Comparison of ENCODE assay signal across 15 mouse cellular contexts in the genomic region with DNA sequence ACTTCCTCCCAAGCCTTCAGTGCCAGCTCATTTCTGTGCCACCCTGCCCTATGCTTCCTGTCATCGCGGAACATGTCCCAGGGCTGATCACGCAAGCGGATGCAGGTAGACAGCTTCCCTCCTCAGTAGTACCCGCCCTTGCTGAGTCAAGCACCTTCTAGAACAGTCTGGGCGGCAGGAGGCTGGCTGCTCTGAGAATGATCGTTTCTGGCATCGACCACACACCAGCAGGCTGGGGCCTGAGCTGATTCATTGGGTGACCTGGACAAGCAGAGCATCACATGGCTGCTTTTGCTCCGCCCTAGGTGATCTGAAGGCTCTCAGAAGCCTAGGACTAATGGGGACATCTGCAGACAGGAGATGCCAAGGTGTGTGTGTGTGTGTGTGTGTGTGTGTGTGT. TPM values are rescaled to one million over a fixed set of nuclear protein-coding genes. Genes with fewer than 3 reads are reported as not detected.
A peak's percentile ranks its signal among the peaks of the same experiment; 100 is the strongest.
DNase-seq lines count a peak whose midpoint lies in the region; ATAC-seq lines count a peak whose summit lies in the region.
"Had no signal": no experiment of that assay in that cellular context is flagged by ENCODE, and none has a peak within 500 bp of the region (broad histone marks: within the 10 kb centered on the region; RNA-seq: fewer than 3 reads in every experiment).

No protein-coding gene starts in this region.

- peaks cover 52% of the 10 kb centered on the region for H3K27me3 ChIP-seq in heart, embryonic 11.5 days (ENCODE audit: control insufficient read depth, insufficient read depth, low read length)

- intact Hi-C loops in heart, postnatal 10 days (cut with DNase I): no loop called here

- no peak overlapping the region for H3K4me2 ChIP-seq in heart, embryonic 11.5 days
- H3K4me2 ChIP-seq: embryonic facial prominence, embryonic 13.5 days; forebrain, embryonic 12.5 days; intestine, embryonic 15.5 days; liver, embryonic 13.5 days had no signal

- no peaks in the 10 kb centered on the region for H3K4me1 ChIP-seq in heart, embryonic 11.5 days (ENCODE audit: control insufficient read depth, insufficient read depth, low read length)

- no peaks in the 10 kb centered on the region for H3K9me3 ChIP-seq in heart, embryonic 11.5 days (replicated peaks; ENCODE audit: control insufficient read depth, low read length)
- H3K9me3 ChIP-seq: embryonic facial prominence, embryonic 13.5 days; forebrain, embryonic 12.5 days; G1E; intestine, embryonic 15.5 days; liver, embryonic 13.5 days; megakaryocyte, embryonic 14.5 days had no signal

- no peak overlapping the region for H3K27ac ChIP-seq in heart, embryonic 11.5 days (ENCODE audit: low read depth, low read length)
- H3K27ac ChIP-seq: embryonic facial prominence, embryonic 13.5 days; forebrain, embryonic 12.5 days; intestine, embryonic 15.5 days; liver, embryonic 13.5 days had no signal

- no peak overlapping the region for H3K4me3 ChIP-seq in heart, embryonic 11.5 days (ENCODE audit: low read depth, low read length)
- H3K4me3 ChIP-seq: embryonic facial prominence, embryonic 13.5 days; forebrain, embryonic 12.5 days; intestine, embryonic 15.5 days; liver, embryonic 13.5 days; megakaryocyte, embryonic 14.5 days had no signal

- DNase-seq in lung, postnatal 36 days: peak; percentile 36
- DNase-seq in lung, postnatal 4 days: no peak
- peak; percentile 94 for DNase-seq in naive thymus-derived CD4-positive, alpha-beta T cell, adult 2 months (ENCODE audit: low read depth)
- peak; percentile 59 to 77 for DNase-seq in thymus, postnatal 36 days
- no peak for DNase-seq in heart, postnatal 10 days
- no peak for DNase-seq in layer of hippocampus, adult 9-11 months
- DNase-seq: gastrocnemius, postnatal 14 days; liver, embryonic 13.5 days had no signal

- ATAC-seq in activated CD4-positive, CD25-positive, alpha-beta regulatory T cell, adult 4 months: peak; percentile 87
- ATAC-seq in heart, embryonic 11.5 days (replicated peaks; ENCODE audit: insufficient number of reproducible peaks, low FRiP score, low TSS enrichment): no peak
- ATAC-seq: intestine, embryonic 15.5 days had no signal

- no peak overlapping the region for H3K9ac ChIP-seq in heart, embryonic 11.5 days (ENCODE audit: low read depth, low read length)
- H3K9ac ChIP-seq: embryonic facial prominence, embryonic 13.5 days; forebrain, embryonic 12.5 days; intestine, embryonic 15.5 days; liver, embryonic 13.5 days had no signal

- H3K36me3 ChIP-seq in heart, embryonic 11.5 days (ENCODE audit: control insufficient read depth, insufficient read depth, low read length): no peaks in the 10 kb centered on the region
- H3K36me3 ChIP-seq: embryonic facial prominence, embryonic 13.5 days; forebrain, embryonic 12.5 days; G1E; intestine, embryonic 15.5 days; liver, embryonic 13.5 days had no signal

- 83% methylated on average over 9 of the region's 9 CpGs for WGBS in heart, embryonic 11.5 days (ENCODE audit: insufficient replicate concordance)

RNA-seq across cellular contexts. Expression of a gene that starts 4.2 kb away (rescaled TPM):
- 10 to 100 TPM; 55.7 to 78.7 TPM for polyA plus RNA-seq in activated CD4-positive, CD25-positive, alpha-beta regulatory T cell, adult 4 months (2017; shearing (Covaris generic))
- total RNA-seq in heart, postnatal 10 days (2021): under 1 TPM; 0.55 to 0.81 TPM
- 3.2 and 4.2 TPM in 2 replicates for polyA plus RNA-seq in heart, embryonic 11.5 days (2014; fragmentation: Nextera tagmentation; extraction: Ambion mirVana)
- polyA plus RNA-seq: G1E had no signal

Comparison
In these comparisons a context has a peak if more than half of its experiments do, and no peak if none do; other contexts are left out.
1. DNase-seq: peak in lung, postnatal 36 days (single experiment), naive thymus-derived CD4-positive, alpha-beta T cell, adult 2 months (single experiment) and thymus, postnatal 36 days (2 of 2); none in lung, postnatal 4 days (0 of 2), heart, postnatal 10 days (0 of 2) and layer of hippocampus, adult 9-11 months (single experiment).
2. RNA of a gene that starts 4.2 kb away (polyA plus RNA-seq): 55.7 to 78.7 TPM in activated CD4-positive, CD25-positive, alpha-beta regulatory T cell, adult 4 months; 3.2 to 4.2 TPM in heart, embryonic 11.5 days; every median in the first group is over 10 times any median in the second.